Mouse (Mus musculus) retina, postnatal 7 days (tissue): ENCODE measurements around the gene Adck1.
"Not testable (repeated sequence)": the region's sequence is repeated elsewhere in the genome, so short reads cannot be mapped to it uniquely, and the experiment has no call there.

Source experiments
- DNase-seq: peaks from one replicate; pipeline ENCODE4 v3.0.0-alpha.2; 2012; ENCODE audit warnings: low read depth, low spot score

Gene Adck1

GRCm38 (mm10) chr12:88360441-88361119 is at the start of gene Adck1:
Gene Adck1 (plus strand): TSS chr12:88360554.
- peak; percentile 69 for DNase-seq

- DNase-seq: no peak
Observed at GRCm38 (mm10) chr12:88314556-88314955, 45.8 kb upstream of the Adck1 start.

- DNase-seq: not testable (repeated sequence)
Observed at GRCm38 (mm10) chr12:88323926-88324325, 36.4 kb upstream of the Adck1 start, which contains the start of gene Gm5039. Gene Gm5039 (minus strand): TSS chr12:88324026.

- not testable (repeated sequence) for DNase-seq
Observed at GRCm38 (mm10) chr12:88336662-88337413, 23.5 kb upstream of the Adck1 start.

GRCm38 (mm10) chr12:88341286-88341685 is 19.1 kb upstream of the Adck1 start:
- DNase-seq: not testable (repeated sequence)

GRCm38 (mm10) chr12:88354182-88354702 is 6.1 kb upstream of the Adck1 start:
- no peak for DNase-seq

GRCm38 (mm10) chr12:88361120-88361445 is 729 bp downstream of the Adck1 start:
- DNase-seq: no peak

GRCm38 (mm10) chr12:88367673-88368072 is 7.3 kb downstream of the Adck1 start:
- DNase-seq: no peak

- no peak for DNase-seq
Observed at GRCm38 (mm10) chr12:88368618-88369017, 8.3 kb downstream of the Adck1 start.

GRCm38 (mm10) chr12:88369690-88370089 is 9.3 kb downstream of the Adck1 start:
- not testable (repeated sequence) for DNase-seq

GRCm38 (mm10) chr12:88370321-88370720 is 10.0 kb downstream of the Adck1 start:
- not testable (repeated sequence) for DNase-seq

GRCm38 (mm10) chr12:88372018-88372417 is 11.7 kb downstream of the Adck1 start:
- no peak for DNase-seq

- no peak for DNase-seq
Observed at GRCm38 (mm10) chr12:88376820-88377219, 16.5 kb downstream of the Adck1 start.

GRCm38 (mm10) chr12:88378256-88378655 is 17.9 kb downstream of the Adck1 start:
- DNase-seq: no peak

- no peak for DNase-seq
Observed at GRCm38 (mm10) chr12:88388832-88389231, 28.5 kb downstream of the Adck1 start.

GRCm38 (mm10) chr12:88398658-88399057 is 38.3 kb downstream of the Adck1 start:
- no peak for DNase-seq

GRCm38 (mm10) chr12:88403541-88403940 is 43.2 kb downstream of the Adck1 start:
- DNase-seq: no peak

- peak; percentile 51 for DNase-seq
Observed at GRCm38 (mm10) chr12:88405113-88405512, 44.8 kb downstream of the Adck1 start.

- no peak for DNase-seq
Observed at GRCm38 (mm10) chr12:88407996-88408322, 47.6 kb downstream of the Adck1 start.

- no peak for DNase-seq
Observed at GRCm38 (mm10) chr12:88408323-88409047, 48.1 kb downstream of the Adck1 start.

- no peak for DNase-seq
Observed at GRCm38 (mm10) chr12:88413239-88413638, 52.9 kb downstream of the Adck1 start.

- no peak for DNase-seq
Observed at GRCm38 (mm10) chr12:88419912-88420621, 59.7 kb downstream of the Adck1 start.
